Mouse (Mus musculus) stomach, embryonic 14.5 days (tissue): ENCODE measurements around the gene Ddr2. TPM values are rescaled to one million over a fixed set of nuclear protein-coding genes. Genes with fewer than 3 reads are reported as not detected.
"Not testable (repeated sequence)": the region's sequence is repeated elsewhere in the genome, so short reads cannot be mapped to it uniquely, and the experiment has no call there.

ENCODE experiments used
- ATAC-seq: fragments of 200-750 bp; cut with Nextera tagmentation; 2 replicates; pipeline ENCODE4 v1.8.0; 2017; ENCODE audit warnings: low read depth, moderate TSS enrichment; ENCODE audit not compliant: insufficient number of reproducible peaks, insufficient read depth, low FRiP score
- H3K27ac ChIP-seq: fragments of 300-500 bp; sonication (generic); 2 replicates; pipeline ENCODE4 v1.5.1; 2014; ENCODE audit warnings: mild to moderate bottlenecking, low read length, moderate library complexity, mixed read lengths
- H3K27me3 ChIP-seq: fragments of 300-500 bp; sonication (generic); 2 replicates; pipeline ENCODE4 v1.6.1; 2014; ENCODE audit warnings: low read length, control low read depth, mixed read lengths; ENCODE audit not compliant: control insufficient read depth, insufficient read depth
- H3K36me3 ChIP-seq: fragments of 300-500 bp; sonication (generic); 2 replicates; pipeline ENCODE4 v1.6.1; 2014; ENCODE audit warnings: mild to moderate bottlenecking, control low read depth, low read length, moderate library complexity, mixed read lengths; ENCODE audit not compliant: control insufficient read depth, insufficient read depth
- H3K4me1 ChIP-seq: fragments of 300-500 bp; sonication (generic); 2 replicates; pipeline ENCODE4 v1.6.1; 2014; ENCODE audit warnings: low read length, control low read depth, mixed read lengths; ENCODE audit not compliant: control insufficient read depth, insufficient read depth
- H3K4me2 ChIP-seq: fragments of 300-500 bp; sonication (generic); replicated peaks from 2 replicates; pipeline ENCODE4 v1.6.1; 2014; ENCODE audit warnings: low read depth, low read length, control low read depth
- H3K4me3 ChIP-seq: fragments of 300-500 bp; sonication (generic); 2 replicates; pipeline ENCODE4 v1.5.1; 2014; ENCODE audit warnings: low read depth, low read length, control low read depth
- H3K9ac ChIP-seq: fragments of 300-500 bp; sonication (generic); replicated peaks from 2 replicates; pipeline ENCODE4 v1.6.1; 2014; ENCODE audit warnings: low read depth, mild to moderate bottlenecking, control low read depth, low read length, moderate library complexity, mixed read lengths
- H3K9me3 ChIP-seq: fragments of 300-500 bp; sonication (generic); 2 replicates; pipeline ENCODE4 v1.6.1; 2016; ENCODE audit warnings: low read depth, low read length, control low read depth; ENCODE audit not compliant: control insufficient read depth
- WGBS: fragments of 180-500 bp; shearing (Covaris S2); extraction: QIAGEN DNeasy Blood & Tissue Kit; methylation state at CpG from one replicate; pipeline ENCODE4 v1.1.7; 2014; 5-methylcytosine and 5-hydroxymethylcytosine counted together
- polyA plus RNA-seq: library from polyadenylated mRNA; unstranded; fragments of >200 nt; fragmentation: Nextera tagmentation; extraction: Ambion mirVana; gene quantifications from 2 replicates; pipeline ENCODE4 v1.2.1, GENCODE M21; 2014

Gene Ddr2
- polyA plus RNA-seq, 1 experiment from 2014 or later: 60.4 TPM

DNA sequence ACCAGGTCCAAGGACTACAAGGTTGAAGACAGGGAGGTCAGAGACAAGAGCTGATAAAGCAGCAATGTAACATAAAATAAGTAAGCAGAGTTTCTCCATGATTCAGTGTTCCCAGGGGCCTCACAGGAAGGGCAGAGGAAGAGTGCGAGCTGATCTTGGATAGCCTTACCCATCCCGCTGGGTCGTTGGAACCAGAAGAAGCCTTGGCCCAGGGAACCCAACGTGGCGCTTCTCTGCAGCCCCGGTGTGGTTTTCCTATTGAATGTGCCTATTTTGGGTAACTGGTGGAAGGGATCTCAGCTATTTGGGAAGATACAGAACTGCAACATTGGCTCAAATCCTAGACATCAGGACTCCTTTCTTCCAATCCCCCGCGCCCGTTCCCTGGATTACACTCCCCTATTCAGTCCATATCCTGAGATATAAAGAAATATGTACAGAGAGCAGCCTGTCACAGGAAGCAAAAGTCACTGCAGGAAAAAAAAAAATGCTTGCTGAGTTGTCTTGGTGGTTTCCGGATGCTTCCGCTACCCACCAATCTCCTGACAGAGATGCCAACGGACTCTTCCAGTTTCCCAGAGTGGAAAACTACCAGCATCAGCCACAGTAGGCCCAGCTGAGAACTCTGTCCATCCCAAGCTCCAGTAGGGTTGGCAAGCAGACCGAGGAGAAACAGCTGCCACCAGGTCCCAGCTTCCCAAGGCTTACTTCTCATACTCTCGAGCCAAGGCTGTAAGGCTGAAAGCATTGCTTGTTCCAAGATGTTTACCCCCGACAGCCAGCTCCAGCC is 99.7 kb downstream of the Ddr2 start:
- ATAC-seq: no peak
- Histone ChIP-seq H3K4me3 (no peak overlapping the region), H3K4me1 (no peaks in the 10 kb centered on the region), H3K36me3 (no peaks in the 10 kb centered on the region), H3K9ac (no peak overlapping the region), H3K27me3 (no peaks in the 10 kb centered on the region), H3K4me2 (no peak overlapping the region), H3K27ac (no peak overlapping the region), H3K9me3 (peaks cover 7% of the 10 kb centered on the region; the same call in 1 of the 2 replicates)
- WGBS: 89% methylated on average over 15 of the region's 15 CpGs

DNA sequence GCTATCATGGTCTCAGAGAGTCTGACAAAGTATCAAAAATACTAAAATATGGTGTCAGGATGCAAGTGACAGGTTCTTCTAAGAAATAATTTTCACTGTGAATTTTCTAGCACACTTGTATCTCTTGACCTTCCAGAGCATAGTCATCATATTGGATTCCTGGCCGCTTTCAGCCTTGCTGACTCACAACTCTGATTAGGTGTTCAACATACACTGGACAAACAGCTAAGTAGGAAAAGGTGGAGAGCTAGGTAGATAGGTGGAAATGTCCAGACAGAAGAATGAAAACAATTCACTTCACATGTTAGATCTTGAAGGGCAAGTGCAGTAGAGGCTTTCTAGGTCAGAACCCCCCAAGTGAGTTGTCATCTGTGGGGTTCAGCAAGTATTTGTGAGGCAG is 101.3 kb downstream of the Ddr2 start:
- no peaks in the 10 kb centered on the region for H3K9me3 ChIP-seq
- H3K27ac ChIP-seq: no peak overlapping the region
- no peak for ATAC-seq
- no peak overlapping the region for H3K4me3 ChIP-seq
- H3K27me3 ChIP-seq: no peaks in the 10 kb centered on the region
- no peak overlapping the region for H3K4me2 ChIP-seq
- no peaks in the 10 kb centered on the region for H3K4me1 ChIP-seq
- 82% methylated on average over 1 of the region's 1 CpGs for WGBS
- H3K36me3 ChIP-seq: no peaks in the 10 kb centered on the region
- H3K9ac ChIP-seq: no peak overlapping the region

DNA sequence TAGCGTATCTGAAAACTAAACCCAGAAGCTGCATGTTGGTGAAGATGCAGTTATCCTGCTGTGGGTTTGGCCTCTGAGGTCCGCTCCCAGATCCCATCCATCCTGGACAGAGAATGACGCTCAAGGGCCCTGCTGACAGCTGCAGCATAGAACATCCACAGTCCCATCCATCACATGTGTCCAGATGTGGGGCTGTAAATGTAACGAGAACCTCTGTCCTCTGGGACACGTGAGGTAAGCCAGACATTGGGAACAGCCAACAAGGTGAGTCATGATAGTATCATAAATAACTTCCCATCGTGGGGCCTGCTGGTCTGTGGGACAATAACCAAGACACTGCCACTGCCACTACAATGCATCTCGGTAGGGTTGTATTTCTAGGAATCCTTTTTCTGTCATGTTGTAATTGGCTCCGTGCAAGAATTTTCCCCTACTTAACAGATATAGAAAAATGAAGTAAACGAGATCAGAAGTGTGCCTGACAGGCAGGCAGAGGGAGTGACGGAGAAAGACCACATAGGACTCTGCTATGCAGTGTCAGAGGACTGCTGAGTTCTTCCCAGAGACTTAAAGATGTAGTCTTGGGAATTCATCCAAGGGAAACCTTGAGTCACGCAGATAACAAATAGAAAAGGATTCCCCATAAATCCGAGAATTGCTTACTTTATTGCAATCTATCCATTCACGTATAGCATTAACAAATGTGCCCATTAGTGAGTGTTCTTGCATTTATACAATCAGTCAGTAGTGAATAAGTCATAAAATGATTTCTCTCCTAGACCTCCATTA is 101.9 kb downstream of the Ddr2 start:
- ATAC-seq: no peak
- no peak overlapping the region for H3K4me3 ChIP-seq
- 56% methylated on average over 13 of the region's 13 CpGs for WGBS
- H3K9me3 ChIP-seq: no peaks in the 10 kb centered on the region
- H3K4me2 ChIP-seq: no peak overlapping the region
- H3K9ac ChIP-seq: no peak overlapping the region
- no peaks in the 10 kb centered on the region for H3K4me1 ChIP-seq
- H3K36me3 ChIP-seq: no peaks in the 10 kb centered on the region
- H3K27ac ChIP-seq: no peak overlapping the region
- no peaks in the 10 kb centered on the region for H3K27me3 ChIP-seq

DNA sequence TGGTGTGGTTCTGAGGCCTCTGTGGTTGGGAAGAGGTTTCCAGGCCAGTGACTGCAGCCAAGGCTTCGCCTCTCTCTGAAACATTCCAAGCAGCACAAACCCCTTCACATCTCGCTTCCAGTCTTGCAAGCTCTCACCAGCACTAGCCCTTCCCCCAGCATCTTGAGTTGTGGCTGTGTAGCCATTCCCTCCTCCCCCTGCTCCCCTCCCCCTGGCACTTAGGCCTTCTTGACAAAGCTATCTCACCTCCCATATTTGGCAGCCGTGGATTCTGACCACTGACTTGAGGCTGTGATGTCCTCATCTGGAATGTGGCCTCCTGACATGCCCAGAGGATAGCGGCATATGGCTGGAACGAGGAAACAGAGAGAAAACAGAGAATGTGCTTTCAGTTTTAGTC is 104.0 kb downstream of the Ddr2 start:
- no peak for ATAC-seq
- 45% methylated on average over 5 of the region's 5 CpGs for WGBS
- H3K9me3 ChIP-seq: no peaks in the 10 kb centered on the region
- H3K27ac ChIP-seq: no peak overlapping the region
- no peak overlapping the region for H3K9ac ChIP-seq
- no peak overlapping the region for H3K4me3 ChIP-seq
- no peaks in the 10 kb centered on the region for H3K27me3 ChIP-seq
- no peaks in the 10 kb centered on the region for H3K4me1 ChIP-seq
- peaks cover 3% of the 10 kb centered on the region; the same call in 1 of the 2 replicates for H3K36me3 ChIP-seq
- no peak overlapping the region for H3K4me2 ChIP-seq

DNA sequence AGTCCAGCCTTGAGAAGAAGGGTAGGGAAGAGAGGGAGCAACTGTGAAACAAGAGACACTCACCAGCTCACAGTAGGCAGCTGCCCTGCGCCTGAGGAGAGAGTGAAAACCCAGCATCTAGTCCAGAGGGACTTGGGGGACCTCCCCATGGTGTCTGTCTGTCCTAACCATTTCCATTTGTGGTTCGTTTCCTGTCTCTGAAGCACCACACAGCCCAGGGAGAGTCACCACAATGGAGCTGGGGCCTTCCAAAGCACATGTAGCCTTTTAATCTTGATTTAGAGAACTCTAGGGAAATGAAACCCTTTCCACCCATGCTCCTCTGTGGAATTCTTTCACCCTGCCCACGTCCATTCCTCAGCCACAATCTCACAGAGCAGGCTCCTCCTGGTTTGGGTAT is 105.3 kb downstream of the Ddr2 start:
- no peaks in the 10 kb centered on the region for H3K4me1 ChIP-seq

DNA sequence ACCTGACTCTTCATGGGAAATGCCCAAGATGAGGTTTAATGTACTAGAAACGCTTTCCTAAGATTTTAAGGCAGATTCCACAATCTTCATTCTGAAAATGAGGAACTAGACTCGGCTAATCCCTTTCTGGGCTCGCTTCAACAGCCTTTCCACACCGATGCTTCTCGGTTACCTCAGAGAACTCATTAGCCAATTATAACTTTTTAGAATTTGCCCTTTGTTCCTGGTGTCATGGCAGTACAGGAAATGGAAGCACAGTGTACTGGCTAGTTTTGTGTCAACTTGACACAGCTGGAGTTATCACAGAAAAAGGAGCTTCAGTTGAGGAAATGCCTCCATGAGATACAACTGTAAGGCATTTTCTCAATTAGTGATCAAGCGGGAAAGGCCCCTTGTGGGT is 116.7 kb downstream of the Ddr2 start:
- not testable (repeated sequence) for H3K4me2 ChIP-seq, H3K27ac ChIP-seq, H3K4me3 ChIP-seq, H3K36me3 ChIP-seq, H3K9me3 ChIP-seq, H3K9ac ChIP-seq, H3K27me3 ChIP-seq, ATAC-seq, H3K4me1 ChIP-seq
- WGBS: 93% methylated on average over 6 of the region's 6 CpGs

More for the DNA sequence above, 105.3 kb downstream of the Ddr2 start:
- no peak overlapping the region for H3K9ac ChIP-seq
- WGBS: 78% methylated on average over 3 of the region's 3 CpGs
- H3K9me3 ChIP-seq: no peaks in the 10 kb centered on the region
- ATAC-seq: no peak
- H3K27me3 ChIP-seq: no peaks in the 10 kb centered on the region
- no peak overlapping the region for H3K27ac ChIP-seq
- H3K36me3 ChIP-seq: peaks cover 4% of the 10 kb centered on the region; the same call in 1 of the 2 replicates
- no peak overlapping the region for H3K4me3 ChIP-seq
- H3K4me2 ChIP-seq: no peak overlapping the region

DNA sequence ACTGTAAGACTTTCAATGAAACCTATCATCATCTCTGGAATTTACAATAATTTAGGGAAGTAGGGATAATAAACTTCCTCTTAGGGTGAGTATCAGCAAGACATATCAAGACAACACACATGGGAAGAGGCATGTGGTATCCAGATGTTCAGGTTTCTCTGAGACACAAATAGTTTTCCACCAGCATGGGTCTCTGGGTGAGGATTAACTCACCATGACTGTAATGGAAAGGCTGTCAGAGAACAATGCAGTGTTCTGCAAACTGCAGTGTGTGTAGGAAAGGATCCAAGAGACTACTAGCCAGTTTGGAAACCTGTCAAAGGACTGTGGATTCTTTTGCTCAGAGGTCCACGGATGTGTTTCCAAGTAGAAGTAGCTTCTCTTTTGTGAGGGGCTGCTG is 124.4 kb downstream of the Ddr2 start:
- WGBS: 54% methylated on average over 1 of the region's 1 CpGs
- Histone ChIP-seq H3K27ac (no peak overlapping the region), H3K36me3 (peaks cover 6% of the 10 kb centered on the region; the same call in 1 of the 2 replicates), H3K9me3 (no peaks in the 10 kb centered on the region), H3K4me3 (no peak overlapping the region), H3K9ac (no peak overlapping the region), H3K27me3 (no peaks in the 10 kb centered on the region), H3K4me2 (no peak overlapping the region), H3K4me1 (no peaks in the 10 kb centered on the region)
- no peak for ATAC-seq

DNA sequence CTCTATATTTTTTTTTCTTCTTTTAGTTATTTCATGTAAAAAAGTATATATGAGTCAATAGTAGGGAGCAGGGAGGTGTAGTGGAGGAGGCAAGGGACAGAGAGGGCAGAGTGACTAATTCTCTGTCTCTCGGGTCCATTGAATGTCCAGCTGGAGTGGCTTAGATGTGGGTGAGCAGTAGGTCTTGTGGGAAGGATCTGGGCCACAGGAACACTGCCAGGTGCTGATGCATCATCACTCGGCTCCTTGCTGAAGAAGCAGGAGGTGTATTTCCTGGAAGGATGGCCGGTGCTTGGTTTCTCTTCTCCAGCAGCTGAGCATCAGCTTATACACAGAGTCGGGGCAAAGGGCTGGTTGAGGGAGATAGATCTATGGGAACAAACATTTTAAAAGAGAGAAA is 132.9 kb downstream of the Ddr2 start:
- H3K36me3 ChIP-seq: no peaks in the 10 kb centered on the region; the same call in 1 of the 2 replicates
- no peak overlapping the region for H3K4me3 ChIP-seq
- no peaks in the 10 kb centered on the region for H3K9me3 ChIP-seq
- no peaks in the 10 kb centered on the region for H3K4me1 ChIP-seq
- 90% methylated on average over 4 of the region's 4 CpGs for WGBS
- no peaks in the 10 kb centered on the region for H3K27me3 ChIP-seq
- no peak overlapping the region for H3K27ac ChIP-seq
- H3K4me2 ChIP-seq: no peak overlapping the region
- no peak for ATAC-seq
- no peak overlapping the region for H3K9ac ChIP-seq
